Mouse (Mus musculus) heart, adult 2 months (tissue): ENCODE data around the gene Lpcat1.

Experiments used
- CTCF ChIP-seq: fragments of 200-600 bp; IDR thresholded peaks from 2 replicates; pipeline ENCODE4 v1.8.1; 2022; ENCODE audit warnings: antibody characterized with exemption, mild to moderate bottlenecking, moderate library complexity
- EP300 ChIP-seq: fragments of 200-500 bp; IDR thresholded peaks from 2 replicates; pipeline ENCODE4 v1.6.1; 2011; ENCODE audit warnings: low read depth, low read length, control low read depth; ENCODE audit not compliant: insufficient read depth

- TF ChIP-seq CTCF: no peak
- TF ChIP-seq EP300: no peak
Measured at GRCm38 (mm10) chr13:73459189-73459850, 7.7 kb upstream of the Lpcat1 start.
